Mouse (Mus musculus): ENCODE results near the gene Nrxn3. TPM values are rescaled to one million over a fixed set of nuclear protein-coding genes. Genes with fewer than 3 reads are reported as not detected.

The Nrxn3 gene
- total RNA-seq, 2 experiments from 2014 or later, result 1.3 to 1.5 TPM

DNA sequence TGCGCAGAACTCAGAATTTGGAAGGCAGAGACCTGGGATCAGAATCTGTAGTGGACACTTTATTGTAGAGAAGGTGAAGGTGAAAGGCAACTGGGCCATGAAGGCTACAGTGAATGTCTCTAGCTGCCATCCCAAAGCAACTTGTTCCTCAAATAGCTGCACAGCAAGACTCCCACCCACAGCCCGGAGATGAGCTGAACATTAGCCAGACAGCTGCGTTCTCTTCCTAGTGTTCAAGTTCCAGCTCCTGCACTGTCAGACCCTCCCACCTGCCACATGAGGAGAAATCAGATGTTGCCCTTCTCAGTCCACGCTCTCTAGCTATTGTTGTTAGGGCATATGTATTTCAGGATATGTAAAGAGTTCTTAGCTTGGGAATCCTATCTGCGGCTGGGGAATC lies 94.2 kb downstream of the Nrxn3 start:
- no peak for DNase-seq

DNA sequence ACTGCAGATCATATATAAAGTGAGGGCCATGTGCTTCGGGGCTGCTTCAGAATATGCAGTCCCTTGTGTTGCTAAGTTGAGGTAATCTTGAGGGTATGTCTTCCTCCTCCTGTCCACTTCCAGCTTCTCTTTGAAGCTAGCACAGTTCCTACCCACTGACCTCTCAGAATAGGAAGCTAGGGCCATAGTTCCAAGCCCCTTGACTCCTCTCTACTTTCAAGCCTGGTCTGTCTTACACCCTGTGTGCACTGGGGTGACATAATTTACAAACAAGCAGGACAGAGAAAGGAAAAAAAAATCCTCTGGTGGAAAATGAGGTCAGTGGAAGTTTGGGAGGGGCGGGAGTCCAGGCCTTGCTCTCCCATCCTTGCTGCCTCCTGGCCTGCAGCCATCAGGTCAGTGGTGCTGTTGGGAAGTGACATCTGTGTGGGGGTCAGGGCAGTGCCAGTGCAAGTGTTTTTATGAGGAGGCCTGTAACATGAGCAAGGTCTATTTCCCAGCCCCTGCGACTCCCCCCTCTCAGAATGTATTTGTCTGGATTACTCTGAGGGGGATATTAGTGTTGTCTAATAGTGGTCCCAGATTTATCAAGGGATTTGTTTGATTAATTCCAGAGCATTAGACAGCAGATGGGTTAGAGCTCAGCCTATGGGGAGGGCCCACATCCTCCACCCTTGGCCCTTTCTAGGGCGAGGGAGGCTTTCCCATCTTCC lies 96.1 kb downstream of the Nrxn3 start:
- DNase-seq, result peak; percentile 58

DNA sequence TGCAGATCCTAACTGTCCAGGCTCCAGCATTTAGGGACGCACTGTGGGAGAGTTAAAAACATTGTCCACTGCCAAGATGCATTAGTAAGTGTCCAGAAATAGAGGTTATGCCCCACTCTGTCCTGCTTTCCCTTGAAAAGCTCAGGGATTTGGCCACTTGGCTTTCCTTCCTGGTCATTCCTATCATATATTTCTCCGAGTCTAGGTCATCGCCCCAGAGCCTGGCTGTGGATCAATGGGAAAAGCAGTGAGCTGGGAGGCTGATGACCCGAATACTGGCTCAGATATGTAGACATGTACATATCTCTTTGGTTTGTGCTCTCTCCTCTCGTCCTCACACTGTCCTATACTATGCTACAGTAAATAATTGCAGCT lies 96.6 kb downstream of the Nrxn3 start:
- DNase-seq, result no peak

DNA sequence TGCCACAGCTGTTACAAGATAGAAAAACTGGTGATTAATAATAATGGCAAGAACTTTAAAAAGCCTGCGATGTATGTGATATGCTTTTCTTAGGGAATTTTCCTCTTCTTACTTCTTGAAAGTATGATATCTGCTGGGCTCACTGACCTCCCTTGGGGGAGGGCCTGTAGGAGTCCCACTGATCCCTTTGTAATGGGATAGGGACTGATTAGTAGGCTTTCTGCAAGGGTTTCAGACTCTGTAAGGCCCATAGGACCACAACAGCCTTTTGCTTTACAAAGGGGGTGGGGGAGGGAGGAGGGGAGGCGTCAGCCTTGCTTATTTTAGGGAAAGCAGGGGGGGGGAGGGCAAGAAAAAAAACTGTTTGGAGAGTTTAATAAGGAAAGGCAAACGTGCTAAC lies 97.5 kb downstream of the Nrxn3 start:
- no peak for DNase-seq

DNA sequence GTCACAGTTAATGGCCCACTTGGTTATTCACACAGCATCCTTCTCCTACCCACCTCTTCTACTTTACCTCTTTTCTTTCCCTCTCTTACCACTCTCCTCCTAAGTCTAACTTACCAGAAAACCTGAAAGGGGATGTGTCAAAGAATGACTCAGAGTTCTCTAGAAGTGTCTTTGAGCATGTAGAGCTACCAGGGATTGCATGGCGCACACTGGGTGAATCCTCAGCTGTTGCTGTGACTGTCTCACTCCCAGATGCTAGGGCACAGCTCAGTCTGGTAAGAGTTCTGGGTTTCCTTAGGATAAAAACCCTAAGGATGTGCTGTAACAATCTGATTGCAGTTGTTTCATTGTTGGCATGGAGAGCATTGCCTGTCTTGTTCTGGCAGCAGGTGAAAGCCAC lies 108.2 kb downstream of the Nrxn3 start:
- DNase-seq, result no peak

DNA sequence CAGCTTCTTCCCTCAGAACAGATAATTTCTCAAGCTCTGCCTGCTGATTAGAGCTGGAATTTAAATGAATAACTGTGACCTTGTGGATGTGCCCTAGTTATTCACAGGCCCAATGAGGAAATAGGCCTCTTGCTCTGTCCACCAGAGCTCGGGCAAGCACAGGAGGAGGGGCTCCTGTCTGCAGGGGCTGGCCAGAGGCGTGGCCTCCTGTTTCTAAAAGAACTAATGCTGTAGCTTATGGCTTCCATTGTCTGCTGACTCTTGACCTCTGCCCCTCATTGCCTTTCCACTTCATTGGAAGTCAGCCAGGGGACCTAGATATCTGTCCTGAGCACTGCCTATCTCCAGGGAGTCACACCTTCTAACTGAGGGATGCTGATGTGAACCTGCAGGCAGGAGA lies 113.1 kb downstream of the Nrxn3 start:
- no peak for DNase-seq

DNA sequence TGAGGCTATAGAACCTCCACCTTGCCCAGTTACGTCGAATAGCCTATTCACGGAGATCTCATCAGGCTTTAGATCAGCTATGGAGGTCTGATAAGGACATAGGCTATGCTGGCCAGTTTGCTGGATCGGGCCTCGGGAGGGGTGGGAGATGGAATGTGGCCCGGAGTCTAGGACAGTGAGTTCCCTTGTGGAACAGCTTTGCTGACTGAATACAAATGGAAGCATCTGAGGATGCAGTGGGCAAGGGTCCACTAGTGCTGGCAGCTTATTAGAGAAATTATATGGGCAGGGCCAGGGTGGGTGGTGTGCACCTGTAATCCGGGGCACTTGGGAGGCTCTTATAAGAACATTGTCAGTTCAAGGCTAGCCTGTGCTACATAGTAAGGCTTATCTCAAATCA lies 117.0 kb downstream of the Nrxn3 start:
- no peak for DNase-seq

DNA sequence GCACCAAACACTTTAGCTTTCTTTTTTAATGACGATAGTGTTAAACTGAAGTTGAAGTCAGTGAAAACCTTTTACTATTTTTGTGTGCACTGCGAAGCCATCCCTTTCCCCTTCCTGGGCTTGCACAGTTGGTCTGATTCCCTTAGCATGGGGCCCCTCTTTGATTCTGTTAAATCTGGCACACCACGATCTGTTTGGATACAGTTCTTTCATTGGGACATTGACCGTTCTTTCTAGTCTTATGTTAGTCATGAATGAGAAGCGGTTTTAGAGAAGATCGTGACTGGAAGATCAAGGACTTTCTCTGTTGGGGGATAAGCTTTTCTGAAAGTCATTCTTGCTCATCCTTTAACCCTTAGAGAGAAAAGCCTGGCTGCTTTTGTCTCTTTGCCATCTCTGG lies 118.7 kb downstream of the Nrxn3 start:
- no peak for DNase-seq

DNA sequence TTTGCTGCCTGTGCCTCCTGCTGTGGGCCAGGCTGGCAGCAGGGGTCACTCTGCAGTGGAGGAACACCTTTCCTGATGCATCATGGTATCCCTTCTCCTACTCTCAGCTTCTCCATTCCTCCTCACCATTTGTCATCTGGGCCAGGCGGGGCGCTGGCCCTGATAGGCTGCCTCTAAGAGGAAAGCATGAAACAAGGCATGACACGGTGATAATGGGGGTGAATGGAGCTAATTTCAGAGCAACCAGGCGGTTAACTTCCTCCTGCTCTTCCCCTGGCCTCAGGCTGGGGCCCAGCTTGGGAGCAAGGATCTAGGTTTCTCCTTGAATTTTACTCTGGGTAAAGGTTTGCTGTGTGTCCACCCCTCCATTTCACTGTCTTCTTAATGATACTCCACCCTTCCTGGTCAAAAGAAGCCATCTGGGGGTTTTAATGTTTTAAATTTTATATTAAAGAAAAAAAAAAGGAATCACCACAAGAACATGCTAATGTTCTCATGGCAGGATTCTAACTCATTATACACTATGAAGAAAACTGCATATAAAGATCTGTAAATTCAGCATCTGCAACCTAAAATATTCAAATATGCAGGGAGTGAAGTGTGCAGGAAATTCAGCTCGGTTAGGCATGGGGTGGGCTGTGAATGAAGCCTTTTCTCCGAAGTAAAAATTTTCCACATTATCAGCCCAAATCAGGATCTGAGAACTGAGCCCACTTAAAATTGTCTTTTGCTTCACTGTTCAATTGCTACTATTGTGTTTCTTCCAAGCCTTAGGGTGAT lies 127.9 kb downstream of the Nrxn3 start:
- no peak for DNase-seq

DNA sequence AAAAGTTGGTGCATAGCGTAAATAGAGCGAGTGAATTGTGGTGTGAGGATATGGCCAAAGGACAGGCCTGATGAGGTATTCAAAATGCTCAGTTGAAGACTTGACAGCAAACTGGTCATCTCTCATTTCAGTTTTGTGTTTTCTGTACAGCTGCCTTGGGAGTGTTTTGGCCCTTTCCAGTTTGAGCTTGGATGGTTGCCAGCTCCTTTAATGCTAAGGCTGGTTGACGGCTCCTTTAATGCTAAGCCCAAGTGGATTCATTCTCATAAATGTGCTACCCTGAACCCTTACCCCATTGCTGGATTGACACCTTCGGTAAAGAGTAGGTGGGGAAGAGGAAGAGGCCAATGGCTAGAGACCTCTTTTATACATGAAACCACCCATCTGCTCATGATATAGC lies 131.4 kb downstream of the Nrxn3 start:
- no peak for DNase-seq

DNA sequence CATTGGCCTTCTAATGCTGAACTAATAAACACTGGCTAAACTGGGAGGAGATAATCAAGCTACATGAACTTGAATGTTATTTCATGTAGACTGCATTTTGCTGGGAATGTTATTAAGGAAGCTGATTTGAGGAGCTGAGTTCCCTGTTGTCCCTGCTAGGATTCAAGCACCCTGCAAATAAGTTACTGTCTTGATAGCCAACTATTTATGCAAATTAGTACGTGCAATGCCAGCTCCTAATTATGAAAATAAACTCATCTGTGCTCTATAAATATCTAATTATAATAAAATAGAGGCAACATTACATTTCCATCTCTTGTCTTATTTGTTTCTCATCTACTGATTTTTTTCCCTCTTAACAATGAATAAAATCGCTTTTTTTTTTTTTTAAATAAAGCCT lies 135.0 kb downstream of the Nrxn3 start:
- no peak for DNase-seq

DNA sequence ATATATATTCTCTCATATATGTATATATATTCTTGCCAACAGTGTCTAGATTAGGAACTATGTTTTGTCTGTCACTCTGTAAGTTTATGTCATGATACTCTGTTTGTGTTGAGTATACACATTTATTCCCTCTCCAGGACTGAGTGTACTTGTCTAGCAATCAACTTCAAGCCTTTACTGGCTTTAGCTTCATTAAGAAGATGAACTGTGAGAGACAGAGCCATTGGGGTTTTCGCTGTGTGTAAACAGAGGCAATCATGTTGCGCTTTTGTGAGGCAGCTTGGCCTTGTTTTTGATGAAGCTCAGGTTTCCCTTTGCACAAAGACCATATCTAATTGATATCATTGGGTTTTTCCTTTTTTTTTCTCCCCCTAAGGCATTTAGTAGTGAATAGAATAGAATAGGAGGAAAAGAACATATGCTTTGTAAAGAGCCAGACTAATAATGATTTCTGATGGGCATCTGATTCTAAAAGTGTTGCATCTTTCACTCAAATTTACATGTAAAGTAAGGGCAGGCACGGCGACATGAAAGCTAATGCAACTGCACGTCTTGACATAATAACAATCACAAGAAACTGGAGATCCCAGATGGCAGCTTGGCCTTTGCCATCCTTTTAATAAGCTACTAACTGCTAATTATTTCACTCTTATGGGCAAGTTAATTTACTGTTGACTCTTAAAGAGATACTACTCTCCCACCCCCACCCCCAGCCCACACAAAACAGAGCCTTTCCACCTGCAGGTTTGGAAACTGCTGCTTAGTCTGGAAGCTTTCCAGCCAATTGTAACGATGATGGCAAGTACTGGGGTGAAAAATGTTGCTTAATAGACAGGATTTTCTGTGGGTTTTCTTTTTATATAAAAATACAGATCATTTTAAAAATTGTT lies 137.0 kb downstream of the Nrxn3 start:
- DNase-seq, result no peak

DNA sequence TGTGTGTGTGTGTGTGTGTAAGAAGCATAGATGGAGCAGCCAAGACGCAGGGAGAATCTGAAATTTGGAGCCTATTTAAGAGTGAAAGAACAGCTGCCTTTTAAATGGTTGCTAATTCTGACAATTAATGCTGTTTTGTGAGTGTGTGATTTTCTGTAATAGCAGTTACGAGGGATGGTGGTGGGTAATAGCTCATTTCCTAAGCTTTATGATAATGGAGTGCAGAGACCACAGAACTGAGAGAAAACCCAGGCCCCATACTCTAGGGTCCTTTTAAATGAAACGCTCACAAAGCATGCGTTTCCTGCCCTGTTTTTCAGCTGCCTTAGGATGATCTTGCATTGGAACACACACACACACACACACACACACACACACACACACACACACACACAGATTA lies 137.7 kb downstream of the Nrxn3 start:
- DNase-seq, result no peak

DNA sequence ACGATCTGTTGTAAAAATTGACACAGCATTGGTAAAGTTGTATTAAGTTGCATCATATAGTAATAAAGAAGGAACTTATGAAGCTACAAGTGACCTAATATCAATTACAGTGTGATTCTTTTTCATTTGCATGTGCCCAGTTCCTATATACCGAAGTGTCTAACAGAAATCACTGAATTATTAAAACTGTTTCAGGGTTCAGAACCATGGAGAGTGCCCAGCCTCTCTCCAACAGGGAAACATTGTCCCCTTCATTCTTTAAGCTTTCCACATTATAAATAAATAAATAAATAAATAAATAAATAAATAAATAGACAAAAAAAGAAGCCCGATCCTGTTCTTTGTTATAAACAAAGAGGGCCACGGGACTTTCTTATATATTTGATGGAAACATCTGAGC lies 140.4 kb downstream of the Nrxn3 start:
- peak; percentile 4 for DNase-seq

DNA sequence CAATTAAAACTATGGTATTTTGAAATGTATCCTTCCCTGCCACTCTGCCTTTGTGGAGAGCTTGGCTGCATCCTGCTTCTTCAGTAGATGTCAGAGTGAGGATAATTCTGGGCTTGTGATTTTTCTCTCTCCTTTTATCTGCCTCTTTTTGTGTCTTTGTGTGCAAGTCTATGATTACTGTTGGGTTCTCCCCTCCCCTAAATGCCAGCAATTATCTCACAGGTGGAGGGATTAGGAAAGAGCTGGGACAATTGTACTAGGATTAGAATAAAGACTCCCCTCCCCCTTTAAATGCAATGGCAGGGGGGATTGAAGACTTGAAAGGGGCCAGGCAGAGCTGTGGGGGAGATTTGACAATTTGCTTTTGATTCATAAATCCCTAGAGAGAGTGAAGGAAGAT lies 145.6 kb downstream of the Nrxn3 start:
- DNase-seq, result no peak

DNA sequence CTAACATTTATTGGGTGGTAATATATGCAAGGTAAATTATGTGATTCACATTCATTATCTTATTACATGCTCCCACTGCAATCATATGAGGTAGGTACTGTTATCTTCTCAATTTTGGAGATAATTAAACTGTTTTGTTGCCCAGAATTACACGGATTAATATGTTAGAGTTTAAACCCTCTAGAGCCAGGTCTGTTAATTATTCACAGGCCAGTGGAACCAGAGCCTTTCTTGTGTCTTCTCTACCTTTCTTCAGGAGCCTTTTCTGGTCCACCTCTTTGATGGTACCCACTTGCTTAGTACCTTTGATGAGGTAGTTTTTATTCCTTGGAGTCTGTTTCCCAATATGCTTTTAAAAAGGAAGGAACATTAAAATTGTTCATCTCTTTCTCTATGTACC lies 174.7 kb downstream of the Nrxn3 start:
- DNase-seq, result no peak

DNA sequence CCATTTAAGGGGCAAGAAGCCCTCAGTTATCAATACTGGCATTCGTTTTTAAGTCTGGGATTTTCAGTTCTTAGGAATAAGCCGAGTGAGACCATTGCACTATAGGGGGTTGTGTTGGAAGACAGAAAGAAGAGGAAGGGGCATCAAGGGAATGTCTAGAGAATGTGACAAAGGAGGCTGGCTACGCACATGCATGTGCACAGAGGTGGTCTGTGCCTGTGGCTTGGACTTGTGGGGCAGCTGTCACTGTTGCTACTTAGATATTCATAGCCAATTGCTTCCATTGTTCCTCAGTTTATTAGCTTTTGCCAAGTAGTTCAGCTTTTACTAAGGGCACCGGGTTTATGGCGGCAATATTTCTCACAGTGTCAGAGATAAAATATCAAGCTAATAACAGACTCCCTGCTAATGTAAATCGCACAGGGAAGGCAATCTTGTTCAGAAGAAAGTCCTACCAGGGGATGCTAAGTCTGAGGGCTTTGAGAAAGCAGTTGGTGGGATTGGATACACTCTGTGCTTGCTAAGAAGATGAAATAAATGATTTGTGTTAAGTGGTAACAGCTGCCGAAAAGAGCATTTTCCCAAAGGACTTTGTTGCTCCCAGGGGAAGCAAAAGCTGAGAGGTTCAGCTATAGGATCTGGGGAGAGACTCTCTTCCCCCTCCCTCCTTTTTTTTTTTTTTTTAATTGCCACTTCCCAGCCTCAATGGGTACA lies 177.5 kb downstream of the Nrxn3 start:
- no peak for DNase-seq

DNA sequence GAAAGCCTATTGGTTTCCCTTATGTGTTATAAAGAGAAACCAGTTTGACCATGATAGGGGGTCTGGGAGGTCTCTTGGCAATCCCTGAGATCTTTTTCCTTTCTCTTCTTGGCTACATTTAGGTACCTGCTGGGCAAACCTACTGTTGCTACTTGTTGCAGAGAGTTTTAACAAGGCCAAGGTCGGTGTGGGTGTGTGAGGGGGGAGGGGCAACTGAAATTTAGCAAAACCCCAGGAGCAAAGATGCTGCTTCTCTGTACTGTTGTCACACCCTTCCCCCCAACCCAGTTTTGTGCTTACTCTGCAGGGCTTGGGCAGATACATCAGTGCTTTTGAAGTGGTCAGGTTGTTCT lies 178.0 kb downstream of the Nrxn3 start:
- DNase-seq, result no peak

DNA sequence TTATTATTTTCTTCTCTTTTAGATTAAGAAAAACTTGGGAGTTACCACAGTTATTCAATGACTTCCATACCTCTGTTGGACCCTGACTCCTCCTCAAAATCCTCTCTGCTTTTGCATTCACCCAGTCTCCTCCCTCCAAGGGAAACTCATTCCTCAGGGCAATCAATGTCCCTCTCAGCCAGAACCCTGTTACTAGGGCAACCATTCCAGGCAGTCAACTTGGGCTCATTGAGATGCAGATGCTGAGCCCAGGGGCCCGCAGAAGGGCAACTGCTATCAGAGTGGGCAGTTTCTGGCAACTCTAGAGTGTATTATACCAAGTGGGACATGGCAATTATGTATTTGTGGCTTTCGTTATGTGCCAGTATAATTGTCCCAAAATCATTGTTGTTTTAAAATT lies 188.1 kb downstream of the Nrxn3 start:
- no peak for DNase-seq

DNA sequence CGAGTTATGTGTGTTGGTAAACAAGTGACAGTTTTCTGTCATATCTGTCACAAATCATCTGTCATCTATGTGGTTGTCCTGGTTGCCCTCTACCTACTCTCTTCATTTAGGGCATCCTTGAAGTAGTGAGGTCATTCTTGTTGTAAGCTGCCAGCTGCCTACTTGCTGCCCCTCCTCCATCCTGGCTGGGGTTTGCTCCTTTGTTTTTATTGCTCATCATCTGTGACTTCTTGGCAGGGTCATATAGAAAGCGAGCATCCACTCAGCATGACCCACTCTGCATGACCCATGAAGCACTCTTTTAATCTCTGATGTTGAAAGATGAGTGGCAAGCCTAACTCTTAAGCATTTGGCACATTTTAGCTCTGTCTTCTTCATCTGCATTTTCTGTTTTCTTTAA lies 194.1 kb downstream of the Nrxn3 start:
- no peak for DNase-seq

DNA sequence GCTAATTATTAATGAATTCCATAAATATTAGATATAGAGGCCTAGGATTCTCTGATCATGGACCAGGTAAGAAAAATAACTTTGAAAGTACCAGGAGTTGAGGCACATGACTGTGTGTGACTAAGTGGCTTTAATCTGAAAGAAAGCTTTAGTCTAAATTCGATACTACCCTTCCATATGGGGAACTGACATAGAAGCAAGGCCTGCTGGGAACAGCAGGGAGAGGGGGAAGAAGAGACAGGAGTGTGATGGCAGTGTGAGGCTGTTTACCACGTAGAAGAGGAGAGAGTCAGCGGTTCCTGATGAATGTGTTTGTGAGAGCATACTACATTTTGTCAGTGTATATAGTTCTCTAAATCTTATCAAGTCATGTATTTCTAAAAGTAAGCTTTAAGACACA lies 202.2 kb downstream of the Nrxn3 start:
- no peak for DNase-seq

DNA sequence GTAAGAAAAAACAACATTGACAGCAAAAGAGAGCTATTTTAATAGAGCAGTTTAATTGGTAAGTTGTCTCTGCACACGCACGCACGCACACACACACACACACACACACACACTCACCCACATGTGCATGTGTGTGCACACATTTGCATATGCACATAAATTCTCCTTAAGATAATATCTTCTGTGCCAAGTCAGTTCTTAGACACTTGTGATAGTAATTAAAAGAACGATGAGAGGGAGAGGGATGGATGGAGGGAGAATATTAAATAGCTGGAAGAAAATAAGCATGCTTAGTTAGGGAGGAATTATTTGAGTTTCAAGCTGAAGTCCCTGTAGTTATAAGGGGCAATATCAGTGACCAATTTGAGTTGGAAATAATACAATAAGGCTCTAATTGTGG lies 203.6 kb downstream of the Nrxn3 start:
- DNase-seq, result no peak

DNA sequence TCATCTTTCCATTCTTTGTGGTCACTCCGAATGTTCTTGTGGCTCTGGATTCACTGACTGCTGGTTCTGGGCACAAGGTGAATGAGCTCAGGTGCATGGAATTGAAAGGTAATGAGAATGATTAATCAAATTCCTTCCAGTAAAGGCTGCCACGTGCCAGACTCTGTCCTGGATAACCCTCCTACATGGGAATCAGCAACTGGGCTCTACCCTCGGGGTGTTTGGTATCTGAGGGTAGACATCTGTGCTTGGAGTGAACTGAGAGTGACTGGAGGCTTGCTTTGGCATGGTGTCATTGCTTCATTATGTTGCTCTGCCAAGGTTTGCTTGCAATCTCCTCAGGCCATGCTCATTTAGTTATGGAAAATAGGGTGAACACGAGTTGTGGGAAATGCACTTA lies 209.0 kb downstream of the Nrxn3 start:
- no peak for DNase-seq
